Mouse (Mus musculus): ENCODE results near the gene Sorcs2.
A peak's percentile ranks its signal among the peaks of the same experiment; 100 is the strongest.

The Sorcs2 gene

GRCm38 (mm10) chr5:36178785-36179184, 219.2 kb downstream of the Sorcs2 start:
- no peak for DNase-seq (ENCODE audit: low spot score in 2 of 2)

DNA sequence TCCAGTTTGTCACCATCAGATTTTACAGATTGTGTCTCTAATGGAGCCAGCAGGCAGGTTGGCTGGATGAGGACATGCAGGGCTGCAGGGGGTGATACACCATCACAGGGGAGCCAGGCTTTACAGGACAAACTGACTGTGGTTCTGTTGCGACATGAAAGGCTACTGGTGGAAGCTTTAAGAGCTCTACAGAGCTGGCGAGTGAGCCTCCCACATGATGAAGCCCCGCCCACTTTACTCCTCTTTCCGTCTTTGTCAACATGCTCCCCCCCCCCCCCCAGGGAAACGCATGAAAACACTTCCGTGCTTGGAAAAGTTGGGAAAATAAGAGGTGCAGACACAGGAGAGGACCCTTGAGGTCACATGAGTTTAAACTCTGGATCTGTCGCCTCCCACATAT, 219.7 kb downstream of the Sorcs2 start:
- no peak for DNase-seq (ENCODE audit: low spot score in 2 of 2)

DNA sequence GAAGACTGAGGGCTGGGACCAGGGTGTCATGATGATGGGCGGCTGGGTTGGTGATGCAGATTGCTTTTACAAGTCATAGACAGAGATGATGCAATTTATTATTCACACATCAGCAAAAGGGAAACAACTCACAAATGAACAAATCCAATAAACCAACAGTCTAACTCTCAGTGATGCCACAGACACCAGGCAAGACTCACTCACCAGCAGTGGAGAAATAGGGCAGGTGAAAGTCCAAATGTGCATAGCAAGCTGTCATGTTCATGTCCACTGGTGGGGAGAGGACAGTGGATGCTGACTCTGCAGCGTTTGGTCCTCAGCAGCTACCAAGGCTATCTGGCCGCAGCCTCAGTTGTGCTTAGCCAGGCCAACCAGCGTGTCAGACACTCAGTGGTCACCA, 221.1 kb downstream of the Sorcs2 start:
- no peak for DNase-seq (ENCODE audit: low spot score in 2 of 2)

GRCm38 (mm10) chr5:36176409-36176808, 221.5 kb downstream of the Sorcs2 start:
- peak; percentile 33 to 67 for DNase-seq (ENCODE audit: low spot score in 2 of 2)

DNA sequence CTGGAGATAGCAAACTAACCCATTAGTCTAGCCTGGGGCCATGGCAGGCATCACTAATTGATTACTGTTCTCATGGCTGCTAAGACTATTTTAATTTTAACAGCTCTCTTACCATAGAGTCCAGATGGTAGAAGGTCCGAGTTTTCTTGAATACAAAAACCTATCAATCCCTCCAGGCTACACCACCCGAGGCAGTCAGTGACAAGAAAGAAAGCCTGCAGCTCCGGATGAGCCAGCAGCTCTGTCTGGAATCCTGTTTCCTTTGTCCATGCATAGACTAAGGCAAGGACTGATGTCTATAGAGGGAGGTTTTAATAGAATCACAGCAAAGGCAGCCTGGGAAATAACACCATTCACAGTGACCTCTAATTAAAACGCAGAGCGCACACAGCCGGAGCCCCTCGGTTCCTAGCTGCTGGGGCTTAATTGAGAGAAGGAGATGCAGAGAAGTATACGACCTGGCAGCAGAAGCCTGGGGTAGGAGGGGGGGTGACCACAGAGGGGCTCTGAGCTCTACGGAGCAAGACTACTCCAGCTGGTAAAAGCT, 223.3 kb downstream of the Sorcs2 start:
- no peak for DNase-seq (ENCODE audit: low spot score in 2 of 2)

DNA sequence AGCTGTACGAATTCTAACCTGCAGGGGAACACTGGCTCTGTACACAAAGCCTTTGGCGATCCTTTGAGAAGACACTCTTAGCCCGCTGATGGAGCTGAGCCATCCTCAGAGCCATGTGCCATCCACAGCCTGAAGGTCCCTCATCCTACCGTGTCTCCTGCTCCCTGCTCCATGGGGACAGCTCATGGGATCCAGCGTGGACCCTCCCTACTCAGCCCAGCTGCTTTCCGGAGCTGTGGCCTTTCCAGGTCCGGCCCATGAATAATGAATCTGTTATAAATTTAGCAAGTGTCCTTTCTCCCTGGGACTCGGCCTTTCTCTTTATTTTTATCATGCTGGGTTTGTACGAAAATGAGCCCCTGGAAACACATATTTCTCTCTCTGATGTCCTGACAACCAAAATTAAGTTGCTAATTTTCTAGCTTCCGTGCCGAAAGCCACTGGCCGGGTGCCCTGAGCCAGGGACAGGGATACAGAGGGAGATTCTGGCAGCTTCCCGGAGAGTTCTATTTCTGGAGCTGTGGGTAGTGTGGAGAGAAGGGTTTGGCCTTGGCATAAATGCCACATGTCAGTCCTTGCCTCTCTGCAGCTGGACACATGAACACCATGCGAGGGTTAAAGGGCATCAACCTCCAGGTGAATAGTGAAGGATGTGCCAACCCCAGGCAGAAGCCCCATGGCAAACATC, 228.8 kb downstream of the Sorcs2 start:
- DNase-seq (ENCODE audit: low spot score in 2 of 2), result no peak

- DNase-seq (ENCODE audit: low spot score in 2 of 2), result no peak
Measured at GRCm38 (mm10) chr5:36166346-36167013, 231.5 kb downstream of the Sorcs2 start.

DNA sequence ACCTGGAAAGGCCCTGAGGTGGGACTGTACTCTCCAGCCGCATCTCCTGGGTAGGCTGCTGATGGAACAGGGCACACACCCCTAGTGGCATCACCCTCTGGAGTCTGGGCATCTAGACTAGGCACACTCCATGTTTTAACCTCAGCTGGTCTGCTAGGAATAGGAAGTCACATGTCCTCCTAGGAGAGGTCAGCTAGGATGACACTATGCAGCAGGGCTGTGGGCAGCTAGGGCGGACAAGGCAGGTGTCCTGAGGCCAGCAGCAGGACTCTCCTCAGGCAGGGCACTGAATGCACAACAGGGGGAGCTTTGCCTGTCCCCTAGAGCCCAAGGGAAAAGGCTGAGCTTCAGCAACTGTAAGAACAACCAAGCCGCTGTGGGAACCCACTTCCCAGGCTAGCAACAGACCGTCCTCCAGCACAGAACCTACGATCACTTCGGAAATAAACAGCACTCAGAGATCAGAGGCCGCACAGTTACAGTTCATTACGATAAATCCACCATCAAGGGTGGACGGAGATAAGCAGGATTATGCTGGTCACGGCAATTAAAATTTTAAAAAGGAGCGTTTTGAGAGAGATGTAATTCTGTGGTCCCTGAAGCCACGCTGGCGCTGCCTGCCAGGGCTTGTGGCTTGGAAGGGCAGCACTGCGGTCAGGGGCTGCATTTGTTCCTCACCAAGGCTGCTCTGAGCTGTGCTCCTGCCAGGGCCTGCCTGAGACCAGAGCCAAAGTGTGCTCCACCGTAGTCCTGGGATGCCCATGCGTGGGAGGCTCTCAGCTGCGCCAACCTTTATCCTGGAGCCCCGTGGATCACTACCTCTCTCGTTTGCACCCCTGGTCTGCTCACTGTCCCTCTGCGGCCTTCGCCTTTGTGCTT, 232.3 kb downstream of the Sorcs2 start:
- no peak for DNase-seq (ENCODE audit: low spot score in 2 of 2)

DNA sequence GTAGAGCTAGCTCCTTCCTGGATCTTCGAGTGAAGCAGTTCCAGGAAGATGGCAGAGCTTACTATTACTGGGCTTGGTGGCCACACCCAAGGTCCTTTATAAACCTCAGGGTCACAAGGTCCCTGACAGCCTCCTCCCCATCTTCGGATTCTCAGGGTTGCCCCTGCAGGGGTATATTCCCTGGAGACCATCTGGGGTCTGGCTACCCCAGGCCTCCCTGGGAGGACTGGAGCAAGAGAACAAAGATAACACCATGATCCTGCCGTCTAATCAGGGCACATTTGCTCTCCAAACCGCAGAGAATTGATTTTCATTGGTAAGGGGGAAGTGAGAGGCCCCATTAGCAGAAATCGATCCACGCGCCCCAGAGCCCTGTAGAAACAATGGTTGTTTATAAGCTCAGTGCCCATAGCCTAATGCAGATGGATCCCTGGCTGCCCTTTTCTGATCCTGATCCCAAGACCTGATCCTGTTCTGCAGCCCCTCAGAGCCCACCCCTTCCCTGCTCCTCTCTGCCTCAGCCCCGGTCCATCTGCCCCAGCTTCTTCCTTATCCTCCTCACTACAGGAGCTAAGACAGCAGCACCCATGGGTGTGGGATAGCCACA, 243.0 kb downstream of the Sorcs2 start:
- no peak for DNase-seq (ENCODE audit: low spot score in 2 of 2)

GRCm38 (mm10) chr5:36153261-36153660, 244.7 kb downstream of the Sorcs2 start:
- DNase-seq (ENCODE audit: low spot score in 2 of 2), result no peak

DNA sequence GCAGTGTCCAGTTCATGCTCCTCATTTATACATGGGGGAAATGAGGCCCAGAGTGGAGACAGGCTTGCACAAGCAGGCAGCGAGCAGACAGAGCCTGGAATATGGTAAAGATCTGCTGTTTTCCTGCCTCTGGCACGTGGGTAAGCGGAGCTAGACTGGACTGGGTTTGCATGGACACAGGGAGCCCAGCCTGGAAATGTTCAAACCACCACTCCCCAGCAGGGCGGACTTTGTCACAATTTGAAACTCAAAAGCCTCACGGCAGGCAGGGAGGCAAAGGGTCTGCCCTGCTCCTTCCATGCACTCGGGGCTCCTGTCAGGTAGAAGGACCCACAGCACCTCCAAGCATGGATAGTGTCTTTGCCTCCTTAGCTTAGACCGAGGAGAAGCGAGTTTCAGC, 246.9 kb downstream of the Sorcs2 start:
- no peak for DNase-seq (ENCODE audit: low spot score in 2 of 2)

DNA sequence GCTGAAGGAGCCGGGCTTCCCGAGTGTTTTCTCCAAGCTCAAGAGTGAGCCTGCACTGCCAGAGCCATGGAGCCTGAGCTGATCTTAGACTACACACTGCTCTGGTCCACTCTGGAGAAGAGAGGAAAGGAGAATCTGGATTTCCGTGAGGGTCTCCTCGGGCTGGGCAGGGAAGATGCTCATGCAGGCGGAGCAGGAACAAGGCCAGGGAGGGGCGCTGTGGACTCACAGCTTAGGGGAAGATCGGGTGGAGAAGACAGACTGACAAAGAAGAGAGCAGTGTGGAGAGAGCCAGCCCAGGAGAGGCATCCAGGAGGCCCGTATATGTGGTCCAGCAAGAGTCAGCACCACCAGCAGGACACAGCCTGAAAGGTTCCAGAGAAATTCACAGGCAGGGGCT, 248.8 kb downstream of the Sorcs2 start:
- no peak for DNase-seq (ENCODE audit: low spot score in 2 of 2)

GRCm38 (mm10) chr5:36146589-36146988, 251.3 kb downstream of the Sorcs2 start:
- no peak for DNase-seq (ENCODE audit: low spot score in 2 of 2)

DNA sequence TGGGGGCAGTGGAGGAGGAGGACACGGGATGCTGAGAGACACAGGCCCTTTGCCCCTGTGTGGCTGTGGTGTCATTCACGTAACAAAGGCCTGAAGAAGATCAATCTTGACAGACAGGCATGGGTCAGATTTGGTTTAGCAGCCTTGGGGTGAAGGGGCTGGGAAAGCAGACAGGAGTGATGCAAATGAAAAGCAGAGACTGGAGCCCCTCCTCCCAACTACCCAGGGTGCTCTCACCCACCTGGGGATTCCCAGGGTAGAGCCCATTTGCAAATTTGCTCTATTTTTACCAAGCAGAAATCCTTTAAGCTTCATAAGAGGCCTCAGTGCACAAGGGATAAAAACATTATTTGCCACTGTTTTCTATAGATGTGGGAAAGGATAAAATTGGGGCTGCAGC, 253.4 kb downstream of the Sorcs2 start:
- DNase-seq (ENCODE audit: low spot score in 2 of 2), result no peak

GRCm38 (mm10) chr5:36141676-36142255, 256.2 kb downstream of the Sorcs2 start:
- no peak for DNase-seq (ENCODE audit: low spot score in 2 of 2)

DNA sequence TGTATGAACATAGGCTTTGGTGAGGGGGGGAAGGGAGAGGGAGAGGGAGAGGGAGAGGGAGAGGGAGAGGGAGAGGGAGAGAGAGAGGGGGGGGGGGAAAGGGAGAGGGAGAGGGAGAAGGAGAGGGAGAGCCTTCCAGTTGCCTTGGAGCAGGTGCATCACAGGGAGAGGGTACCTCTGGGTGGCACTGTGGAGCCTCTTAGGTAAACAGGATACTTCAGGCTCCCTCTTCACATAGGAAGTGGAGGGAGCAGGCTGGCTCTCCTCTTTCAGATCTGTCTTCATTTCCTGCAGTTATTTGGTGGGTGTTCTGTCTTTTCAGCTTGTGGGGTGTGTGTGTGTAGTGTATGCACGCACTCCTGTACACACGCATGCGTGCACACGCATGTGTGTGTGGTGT, 256.8 kb downstream of the Sorcs2 start:
- DNase-seq (ENCODE audit: low spot score in 2 of 2), result peak in 1 of 2 experiments; percentile 20

DNA sequence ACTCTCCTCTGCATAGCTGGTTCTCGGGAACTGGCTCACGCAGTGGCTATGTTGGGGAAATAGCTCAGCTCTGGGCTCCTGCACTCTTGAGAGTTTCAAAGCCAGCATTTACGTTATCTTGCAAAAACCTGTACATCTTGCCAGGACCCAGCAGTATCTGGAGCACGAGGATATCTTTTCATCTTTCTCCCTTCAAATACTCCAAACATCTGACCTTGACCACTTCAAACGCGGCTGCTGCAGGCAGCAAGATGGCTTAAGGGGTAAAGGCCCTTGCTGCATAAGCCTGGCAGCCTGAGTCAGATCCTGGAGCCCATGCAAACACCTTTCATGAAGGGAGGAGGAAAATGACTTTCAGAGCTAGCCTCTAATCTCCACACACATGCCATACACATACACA, 258.2 kb downstream of the Sorcs2 start:
- no peak for DNase-seq (ENCODE audit: low spot score in 2 of 2)

- DNase-seq (ENCODE audit: low spot score in 2 of 2), result peak; percentile 5 to 11
Measured at GRCm38 (mm10) chr5:36135874-36136542, 261.9 kb downstream of the Sorcs2 start.

GRCm38 (mm10) chr5:36134302-36134701, 263.6 kb downstream of the Sorcs2 start:
- no peak for DNase-seq (ENCODE audit: low spot score in 2 of 2)

DNA sequence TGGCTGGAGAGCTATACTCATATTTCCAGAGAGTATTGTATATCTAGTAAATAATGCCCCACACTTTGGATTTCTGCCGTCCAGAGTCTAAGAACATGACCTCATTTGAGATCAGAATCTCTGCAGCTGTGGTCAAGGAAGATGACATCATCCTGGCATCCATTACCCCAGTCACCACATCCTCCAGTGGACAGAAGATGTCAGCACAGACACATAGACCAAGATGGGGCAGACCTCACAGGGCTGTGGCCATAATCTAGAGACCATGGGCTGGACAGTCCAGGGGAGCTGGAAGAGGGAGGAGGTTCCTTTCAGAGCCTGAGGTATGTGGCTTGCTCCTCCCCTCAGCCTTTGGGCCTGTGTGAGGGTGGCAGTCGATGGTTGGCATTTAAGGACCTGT, 264.0 kb downstream of the Sorcs2 start:
- DNase-seq (ENCODE audit: low spot score in 2 of 2), result no peak

All from urinary bladder, postnatal 36 days (tissue).